Comparison of ENCODE assay signal across 9 mouse cellular contexts in the genomic region with DNA sequence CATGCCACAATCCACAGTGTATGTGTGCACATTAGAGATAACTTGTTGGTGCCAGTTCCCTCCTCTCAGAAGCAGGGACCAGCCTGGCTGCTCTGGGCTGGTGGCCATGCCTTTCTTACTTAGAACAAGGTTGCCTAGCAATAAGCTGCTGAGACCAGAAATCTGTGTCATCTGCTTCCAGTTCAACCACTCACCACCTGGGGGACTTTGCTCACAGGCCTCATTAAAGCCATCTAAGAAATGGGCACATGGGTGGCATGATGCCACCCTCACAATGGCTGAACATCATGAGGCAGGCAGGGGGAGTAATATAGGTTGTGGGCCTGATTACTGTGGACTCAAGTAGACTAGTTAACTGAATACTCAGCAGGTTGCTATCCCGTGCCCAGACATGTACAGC. TPM values are rescaled to one million over a fixed set of nuclear protein-coding genes. Genes with fewer than 3 reads are reported as not detected.
DNase-seq lines count a peak whose midpoint lies in the region; ATAC-seq and TF ChIP-seq lines count a peak whose summit lies in the region.
"Had no signal": no experiment of that assay in that cellular context is flagged by ENCODE, and none has a peak within 500 bp of the region (broad histone marks: within the 10 kb centered on the region; RNA-seq: fewer than 3 reads in every experiment).

No protein-coding gene starts in this region.

- no peaks in the 10 kb centered on the region for H3K27me3 ChIP-seq in lung, postnatal 0 days (replicated peaks; ENCODE audit: insufficient read depth, low read length)

- WGBS in lung, postnatal 0 days = 75% methylated on average over 1 of the region's 1 CpGs

- H3K36me3 ChIP-seq in lung, postnatal 0 days (ENCODE audit: insufficient read depth, low read length) = no peaks in the 10 kb centered on the region

- TF ChIP-seq EP300 in lung, postnatal 0 days (IDR thresholded peaks at IDR 0.05) = no peak

- no peaks in the 10 kb centered on the region for H3K9me3 ChIP-seq in lung, postnatal 0 days (ENCODE audit: low read length)

- no peak overlapping the region for H3K4me3 ChIP-seq in lung, postnatal 0 days (ENCODE audit: low read depth, low read length)
- no peak overlapping the region for H3K4me3 ChIP-seq in brown adipose tissue, adult 24 weeks (ENCODE audit: insufficient read depth, low read depth, low read length)

- H3K4me2 ChIP-seq in lung, postnatal 0 days (replicated peaks; ENCODE audit: low read depth, low read length) = no peak overlapping the region

- no peak overlapping the region for H3K9ac ChIP-seq in lung, postnatal 0 days (replicated peaks; ENCODE audit: low read depth)

- H3K27ac ChIP-seq in lung, postnatal 0 days (ENCODE audit: low read length) = no peak overlapping the region
- H3K27ac ChIP-seq in brown adipose tissue, adult 24 weeks (replicated peaks; ENCODE audit: low read depth, low read length) = peak overlapping the region; percentile 30; the same call in 1 of the 2 replicates

- no peak for ATAC-seq in lung, postnatal 0 days

- no peak for DNase-seq in lung, postnatal 0 days (ENCODE audit: low spot score)
- no peak for DNase-seq in lung, postnatal 36 days
- peak; percentile 68 to 74 for DNase-seq in layer of hippocampus, adult 8-10 months (ENCODE audit: low spot score in 2 of 2)
- DNase-seq in right cerebral cortex, postnatal 36 days (ENCODE audit: low spot score in 2 of 2) = peak; percentile 52 to 61
- DNase-seq in adrenal gland, adult 2 months = no peak
- no peak for DNase-seq in urinary bladder, adult 18-20 months (ENCODE audit: low spot score in 2 of 2)
- DNase-seq in spleen, postnatal 14 days (ENCODE audit: low spot score in 2 of 2) = no peak
- DNase-seq: lung, postnatal 10 days had no signal

- H3K4me1 ChIP-seq in lung, postnatal 0 days (ENCODE audit: insufficient read depth, low read depth, low read length) = peaks cover 8% of the 10 kb centered on the region
- peaks cover 27% of the 10 kb centered on the region for H3K4me1 ChIP-seq in brown adipose tissue, adult 24 weeks (ENCODE audit: control insufficient read depth, insufficient read depth, insufficient read length, low read length)

- TF ChIP-seq CTCF in lung, postnatal 0 days (IDR thresholded peaks at IDR 0.05) = peak; percentile 50

RNA-seq across cellular contexts. Expression of a gene that starts 1.3 kb away (rescaled TPM):
- polyA plus RNA-seq in lung, postnatal 0 days (2015; fragmentation: Nextera tagmentation; extraction: Ambion mirVana) = 57.8 and 69.4 TPM in 2 replicates
- 8.5 and 15.7 TPM in 2 replicates for polyA plus RNA-seq in brown adipose tissue, adult 24 weeks (2012; ENCODE audit: insufficient read depth, insufficient read length, missing spikeins)
- 10 to 100 TPM; 34.1 to 54.9 (median 44.9) TPM for total RNA-seq in layer of hippocampus, adult 8-10 months (2022)
- total RNA-seq in adrenal gland, adult 2 months (2021) = 10 to 100 TPM in 1 of 2 experiments, 1 to 10 TPM in 1; 7.6 to 20.6 TPM
- polyA plus RNA-seq in adrenal gland, adult 2 months (2012; rRNA removed) = 17.2 and 23.7 TPM in 2 replicates

Comparison
In these comparisons a context has a peak if more than half of its experiments do, and no peak if none do; other contexts are left out.
1. DNase-seq: peak in layer of hippocampus, adult 8-10 months (2 of 2) and right cerebral cortex, postnatal 36 days (2 of 2); none in lung, postnatal 0 days (single experiment), lung, postnatal 36 days (single experiment), adrenal gland, adult 2 months (single experiment), urinary bladder, adult 18-20 months (0 of 2) and spleen, postnatal 14 days (0 of 2).